Mouse (Mus musculus): ENCODE data around the gene Pyurf.
A peak's percentile ranks its signal among the peaks of the same experiment; 100 is the strongest.

Pyurf gene

DNA sequence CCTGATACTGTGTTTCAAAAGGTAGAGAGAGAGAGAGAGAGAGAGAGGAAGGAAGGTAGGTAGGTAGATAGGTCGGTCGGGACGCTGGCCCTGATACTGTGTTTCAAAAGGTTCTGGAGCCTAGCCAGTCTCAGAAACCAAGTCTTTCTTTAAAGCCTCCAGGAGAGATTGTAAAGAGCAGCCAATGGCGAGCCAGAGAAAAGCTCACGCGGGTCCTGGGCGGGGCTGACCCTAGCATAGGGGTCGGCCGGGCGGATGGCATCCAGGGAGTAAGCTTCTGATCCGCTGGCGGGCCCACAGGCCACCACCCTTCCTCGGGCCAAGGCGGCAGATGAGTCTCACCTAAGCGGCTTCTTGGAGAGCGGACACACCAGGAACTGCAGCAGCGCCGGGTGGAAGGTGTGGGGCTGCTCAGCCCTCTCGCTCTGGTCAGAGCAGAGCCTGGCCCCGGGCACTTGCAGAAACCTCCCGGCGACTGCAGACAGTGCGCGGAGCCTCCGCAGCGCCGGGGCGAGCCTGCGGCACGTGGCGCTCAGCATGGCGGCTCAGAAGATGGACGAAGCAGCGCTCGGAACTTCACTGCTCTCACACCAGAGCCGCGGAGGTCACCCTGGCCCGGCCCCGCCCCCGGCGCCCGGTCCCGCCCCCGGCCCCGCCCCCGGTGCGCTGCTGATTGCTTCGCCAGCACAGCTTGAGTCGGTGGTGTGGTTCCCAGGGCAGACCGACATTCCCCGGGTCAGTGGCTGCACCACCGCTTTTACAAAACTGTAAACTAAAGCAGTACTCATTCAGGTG is at the start of gene Pyurf:
TSS of gene Pyurf (minus strand) at position 612 of the 795 bp plus-strand sequence.
- peak; percentile 84 to 88 for DNase-seq

GRCm38 (mm10) chr6:57721347-57721746 is 29.5 kb upstream of the Pyurf start:
- DNase-seq, result no peak

GRCm38 (mm10) chr6:57711726-57712125 is 19.8 kb upstream of the Pyurf start:
- DNase-seq, result no peak

DNA sequence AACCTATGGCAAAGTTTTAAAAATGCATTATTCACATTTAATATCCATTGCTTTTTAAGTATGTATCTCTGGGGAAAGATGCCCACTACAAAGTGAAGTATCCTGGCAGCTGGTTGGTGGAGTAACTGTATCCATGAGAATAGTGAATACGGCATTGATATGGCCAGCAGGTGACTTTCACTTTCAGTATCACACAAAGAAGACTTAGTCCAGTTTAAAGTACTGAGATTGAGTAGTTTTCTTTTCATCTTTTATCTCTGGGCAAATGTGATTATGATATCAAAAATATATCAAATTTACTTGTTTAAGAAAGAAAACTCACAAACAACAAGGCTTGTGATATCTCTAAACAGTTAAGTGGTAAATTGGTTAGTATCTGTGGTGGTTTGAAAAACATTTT is 14.8 kb upstream of the Pyurf start:
- no peak for DNase-seq

DNA sequence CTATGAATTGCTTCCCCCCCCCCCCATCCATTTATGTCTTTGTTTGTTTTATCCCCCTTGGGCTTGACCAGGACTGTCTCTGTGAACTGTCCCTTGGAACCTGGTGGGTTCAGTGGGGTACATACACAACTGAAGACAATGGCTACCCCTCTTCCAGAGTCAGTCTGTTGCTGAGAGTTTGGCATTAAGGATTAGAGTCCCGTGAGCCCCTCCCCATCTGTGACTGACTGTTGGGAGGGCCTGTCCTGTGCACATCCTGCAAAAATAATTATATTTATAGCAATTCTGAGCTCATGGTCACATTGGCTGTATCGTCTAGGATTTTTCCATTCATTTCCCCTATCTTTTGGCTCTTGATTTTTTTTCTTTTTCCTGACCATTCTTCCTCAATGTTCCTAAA is 11.8 kb upstream of the Pyurf start:
- DNase-seq, result peak in 1 of 2 experiments; percentile 19

DNA sequence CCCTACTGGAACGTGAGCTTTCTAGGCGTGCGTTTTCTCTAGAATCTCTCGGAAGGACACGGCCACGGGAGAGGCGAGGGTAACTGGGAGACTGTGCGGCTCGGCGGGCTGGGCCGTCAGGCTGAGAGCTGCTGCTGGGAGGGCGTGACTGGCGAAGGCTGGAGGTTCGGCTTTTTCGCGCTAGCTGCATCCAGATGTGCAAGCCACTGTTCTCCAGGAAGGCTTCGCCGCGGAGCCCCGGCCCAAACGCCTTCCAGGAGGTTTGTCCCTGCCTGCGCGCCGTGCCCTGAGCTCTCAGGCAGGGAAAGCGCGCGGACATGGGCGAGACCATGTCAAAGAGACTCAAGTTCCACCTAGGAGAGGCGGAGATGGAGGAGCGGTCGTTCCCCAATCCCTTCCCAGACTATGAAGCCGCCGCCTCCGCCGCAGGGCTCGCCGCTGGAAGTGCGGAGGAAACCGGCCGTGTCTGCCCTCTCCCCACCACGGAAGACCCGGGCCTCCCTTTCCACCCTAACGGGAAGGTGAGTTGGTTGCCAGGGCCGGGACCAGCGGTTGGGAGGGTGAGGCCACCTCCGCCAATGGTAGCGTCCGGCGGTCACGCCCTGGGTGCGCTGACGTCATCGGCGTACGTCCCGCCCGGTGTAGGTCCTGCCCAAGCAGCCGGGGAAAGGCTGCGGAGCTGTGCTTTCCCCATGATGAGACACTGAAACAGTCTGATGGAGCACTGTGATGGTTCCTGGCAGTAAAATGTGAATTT is 11.0 kb upstream of the Pyurf start:
- peak; percentile 98 to 99 for DNase-seq

- DNase-seq, result peak; percentile 50 to 77
These were observed 10.5 kb upstream of the Pyurf start, which contains the start of gene Lancl2 for GRCm38 (mm10) chr6:57702376-57702742. TSS of gene Lancl2 (plus strand) at chr6:57702540.

DNA sequence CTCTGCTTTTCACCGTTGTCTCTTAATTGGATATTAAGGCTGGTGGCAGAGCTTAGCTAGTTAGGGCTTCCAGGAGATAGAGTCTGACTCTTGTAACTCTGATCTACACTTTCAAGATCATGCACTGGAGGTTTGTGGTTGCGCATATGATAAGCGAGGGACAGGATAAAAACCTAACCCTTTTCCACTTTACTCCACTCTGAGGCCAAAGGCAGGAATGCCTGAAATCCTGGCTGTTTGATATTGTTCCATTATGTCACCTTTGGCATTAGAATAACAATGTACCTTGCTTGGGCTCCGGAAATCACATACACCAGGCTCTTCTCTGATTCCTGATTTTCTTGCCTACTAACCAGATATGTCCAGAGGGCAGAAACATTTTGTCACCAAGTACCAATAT is 9.8 kb upstream of the Pyurf start:
- DNase-seq, result peak in 1 of 2 experiments; percentile 22

GRCm38 (mm10) chr6:57693116-57693515 is 1.2 kb upstream of the Pyurf start:
- no peak for DNase-seq

DNA sequence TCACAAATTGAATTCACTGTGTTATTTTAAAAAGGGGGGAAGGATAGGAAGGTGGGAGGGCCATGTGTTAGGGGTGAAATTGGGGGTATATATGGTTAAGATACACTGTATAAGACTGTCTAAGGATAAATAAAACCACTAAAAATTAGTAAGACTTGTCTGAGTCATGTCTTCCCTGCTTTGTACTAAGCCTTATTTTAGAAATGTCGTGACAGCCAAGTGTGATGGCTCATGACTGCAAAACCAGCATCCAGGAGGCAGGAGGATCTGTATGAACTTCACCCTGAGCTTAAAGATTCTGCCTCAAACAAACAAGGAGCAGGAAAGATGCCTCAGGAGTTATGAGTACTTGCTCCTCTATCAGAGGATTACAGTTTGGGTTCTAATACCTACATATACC is 7.7 kb downstream of the Pyurf start:
- no peak for DNase-seq

DNA sequence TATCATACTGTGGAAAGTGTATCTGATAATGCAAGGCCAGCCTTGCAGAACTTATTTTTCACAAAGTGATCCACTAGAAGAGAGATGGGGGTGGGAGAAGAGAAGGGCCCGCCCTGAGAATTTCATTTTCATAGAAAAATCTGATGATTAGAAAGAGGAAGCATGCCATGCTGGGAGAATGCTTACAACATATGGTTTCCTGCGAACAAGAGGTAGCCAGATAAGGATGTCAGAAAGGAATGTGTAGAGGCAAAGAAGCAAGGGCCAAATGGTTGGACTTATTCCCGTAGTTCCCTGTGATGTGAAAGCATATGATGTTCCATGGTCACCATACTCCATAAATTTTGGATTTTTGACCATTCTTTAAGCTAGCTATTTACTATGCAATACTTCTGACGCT is 30.6 kb downstream of the Pyurf start:
- no peak for DNase-seq

DNA sequence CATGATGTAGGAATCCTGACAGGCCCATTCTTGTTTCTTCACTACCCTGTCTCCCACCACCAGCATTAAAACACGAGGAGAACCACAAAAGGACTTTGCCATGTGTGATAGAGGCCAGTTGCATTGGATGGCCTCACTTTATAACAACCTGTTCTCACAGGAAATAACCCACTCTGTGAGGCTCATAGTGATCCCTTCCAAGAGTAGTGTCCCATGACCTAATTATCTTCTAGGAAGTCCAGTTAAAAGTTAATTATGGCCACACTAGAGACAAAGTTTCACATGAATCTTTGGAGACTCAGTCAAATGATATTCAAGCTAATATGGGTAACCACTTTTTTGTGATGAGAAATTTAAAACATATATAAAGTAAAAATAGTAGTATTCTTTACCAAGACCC is 44.6 kb downstream of the Pyurf start:
- DNase-seq, result no peak

DNA sequence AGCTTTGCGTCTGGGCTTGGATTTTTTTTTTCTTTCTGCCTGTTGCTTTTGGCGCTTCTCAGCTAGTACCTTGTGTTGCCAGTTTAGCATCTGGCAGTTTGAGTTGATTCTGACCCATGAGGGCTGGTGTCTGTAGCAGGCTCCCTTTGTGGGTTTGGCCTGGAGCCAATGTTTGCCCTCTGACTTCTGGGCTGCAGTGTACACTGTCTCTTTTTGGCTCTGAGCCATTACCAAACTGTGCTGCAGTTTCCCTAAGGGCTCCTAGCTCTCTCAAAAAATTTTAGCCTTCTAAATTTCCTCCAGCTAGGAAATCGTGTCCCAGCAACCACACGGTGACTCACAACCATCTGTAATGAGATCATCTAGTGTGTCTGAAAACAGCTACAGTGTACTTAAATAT is 50.1 kb downstream of the Pyurf start:
- DNase-seq, result peak; percentile 13 to 14

GRCm38 (mm10) chr6:57639531-57639930 is 52.3 kb downstream of the Pyurf start:
- DNase-seq, result no peak
